Mouse (Mus musculus) layer of hippocampus, postnatal 14 days (tissue): ENCODE results near the gene Tyw5. TPM values are rescaled to one million over a fixed set of nuclear protein-coding genes. Genes with fewer than 3 reads are reported as not detected.

Experiments
- DNase-seq, 2 experiments: peaks; one replicate each; pipeline ENCODE4 v3.0.0; 2021 to 2022; ENCODE audit warnings: low spot score in 2 of 2, mixed read lengths in 1 of 2
- long read RNA-seq, 2 experiments: library from polyadenylated mRNA; stranded (forward); transcript quantifications; one replicate each; pipeline ENCODE4 v2.0.0; 2021
- total RNA-seq, 2 experiments: library from RNA; stranded (reverse); gene quantifications; 2 replicates each; pipeline ENCODE4 v1.2.3; 2021

The Tyw5 gene
- 10 to 100 TPM; 17.3 to 19.3 TPM for total RNA-seq
- long read RNA-seq, experiment 1, partial matches to known transcripts: 1 of 14 reads
- long read RNA-seq, experiment 1, other reads (novel, unspliced or antisense): 3 of 14 reads
- long read RNA-seq, experiment 2, transcript Tyw5-209 (8 exons, 1,847 nt): major isoform, 6 of 22 reads
- long read RNA-seq, experiment 2, transcript Tyw5-202 (7 exons, 1,754 nt): minor isoform, 5 of 22 reads
- long read RNA-seq, experiment 2, transcript Tyw5-201 (8 exons, 1,398 nt): major isoform, 6 of 22 reads
- long read RNA-seq, experiment 2, partial matches to known transcripts: 1 of 22 reads
- long read RNA-seq, experiment 2, other reads (novel, unspliced or antisense): 4 of 22 reads

DNA sequence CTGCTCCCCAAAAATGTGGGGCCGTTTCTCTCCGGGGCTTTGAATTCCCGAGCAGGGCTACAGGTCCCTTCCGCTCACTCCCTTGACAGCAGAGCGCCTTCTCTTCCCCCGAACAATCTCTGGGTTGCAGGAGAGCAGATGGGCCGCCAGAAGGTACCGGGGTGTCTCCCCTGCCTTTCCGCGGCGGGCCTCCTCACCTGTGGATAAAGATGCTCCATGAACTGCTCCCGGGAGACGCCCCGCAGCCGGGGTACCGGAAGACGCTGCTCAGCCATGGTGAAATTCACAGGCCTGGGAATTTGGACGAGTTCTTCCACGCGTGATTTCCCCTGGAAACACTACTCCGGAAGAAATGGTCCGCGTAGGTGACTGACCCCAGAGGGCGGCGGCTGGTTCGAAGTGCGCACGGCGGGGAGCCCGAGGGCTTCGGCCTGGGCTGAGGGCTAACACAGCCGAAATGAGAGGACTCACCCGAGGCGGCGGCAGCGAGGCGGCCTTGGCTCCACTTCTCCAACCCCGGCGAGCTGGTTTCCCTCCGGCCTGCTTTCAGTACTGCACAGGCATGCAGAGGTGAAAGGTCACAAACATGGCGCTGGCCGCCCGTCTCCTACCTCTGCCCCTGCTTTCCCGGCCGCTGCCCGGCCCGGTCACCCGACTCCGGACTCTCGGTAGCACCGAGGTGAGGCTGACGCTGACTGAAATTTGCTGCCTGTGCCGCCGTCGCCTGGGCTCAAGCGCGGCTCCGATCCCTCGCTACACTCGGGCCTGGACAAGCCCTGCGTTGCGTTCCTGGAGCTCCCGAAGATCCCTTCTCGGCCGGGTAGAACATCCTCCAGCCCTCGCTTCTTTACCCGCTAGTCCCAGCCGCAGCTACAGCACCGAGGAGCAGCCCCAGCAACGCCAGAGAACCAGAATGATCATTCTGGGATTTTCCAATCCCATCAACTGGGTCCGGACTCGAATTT, at the start of gene Tyw5, which contains the start of gene Maip1:
Gene Tyw5 (minus strand): TSS at position 915 of the 965 bp plus-strand sequence.
Gene Maip1 (plus strand): TSS at position 142 of the 965 bp plus-strand sequence.
- peak; percentile 86 to 92 for DNase-seq

- DNase-seq: no peak
Measured at GRCm38 (mm10) chr1:57450241-57450640, 43.3 kb upstream of the Tyw5 start.

DNA sequence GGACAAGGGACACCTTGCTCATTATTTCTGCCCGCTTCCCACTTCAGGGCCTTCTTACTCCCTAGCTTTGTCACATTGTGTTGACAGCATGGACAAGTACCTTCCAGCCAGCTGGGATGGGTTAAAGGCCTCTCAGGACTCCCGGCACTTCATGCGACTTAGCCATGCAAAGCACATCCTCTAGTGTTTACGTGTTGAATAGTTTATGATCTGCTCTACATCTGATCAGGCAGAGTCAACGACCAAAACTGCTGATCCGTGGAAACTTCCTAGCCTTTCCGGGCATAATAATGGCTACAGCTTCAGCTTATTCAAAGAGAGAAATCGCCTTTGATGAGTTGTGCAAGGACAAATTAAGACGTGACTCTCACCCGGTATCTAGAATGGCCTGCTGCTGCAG, 38.8 kb upstream of the Tyw5 start:
- DNase-seq: no peak

DNA sequence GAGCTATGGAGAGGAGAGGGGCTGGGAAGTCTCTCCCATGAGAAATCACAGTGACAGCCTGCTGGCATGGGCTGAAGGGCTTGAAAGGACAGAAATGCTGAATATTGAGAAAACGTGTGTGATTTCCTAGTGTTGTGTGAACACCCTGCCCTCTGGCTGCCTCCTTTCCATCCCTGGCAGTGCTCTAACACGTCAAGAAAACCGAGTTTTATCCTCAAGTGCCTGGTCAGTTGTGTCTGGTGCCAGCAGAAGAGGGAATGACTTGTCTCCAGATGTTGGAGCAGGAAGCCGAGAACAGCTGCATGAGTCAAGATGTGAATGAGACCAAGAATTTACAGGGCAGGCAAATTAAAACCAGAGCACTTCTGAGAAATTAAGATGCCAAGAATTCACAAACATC, 33.9 kb upstream of the Tyw5 start:
- no peak for DNase-seq

GRCm38 (mm10) chr1:57439026-57439425, 32.1 kb upstream of the Tyw5 start:
- no peak for DNase-seq

DNA sequence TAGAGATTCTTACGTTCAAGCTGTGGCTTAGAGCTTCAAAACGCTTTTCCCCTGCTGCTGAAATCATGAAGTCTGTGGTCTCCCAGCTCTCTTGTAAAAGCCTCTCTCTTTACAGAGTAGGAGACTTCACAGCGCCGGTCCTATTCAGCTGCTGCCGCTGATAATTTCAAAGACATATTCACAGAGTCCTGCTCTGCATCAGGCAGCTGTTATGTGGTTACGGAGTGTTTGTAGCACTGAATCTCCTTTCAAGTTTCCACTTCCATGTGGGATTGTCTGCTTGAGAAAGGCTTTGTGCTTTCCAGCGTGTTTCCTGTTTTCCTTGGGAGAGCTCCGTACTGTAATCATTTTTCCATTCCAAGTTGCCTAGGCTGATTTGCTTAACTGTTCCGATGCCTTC, 30.1 kb upstream of the Tyw5 start:
- peak; percentile 15 to 16 for DNase-seq

- no peak for DNase-seq
Measured at GRCm38 (mm10) chr1:57436408-57436807, 29.5 kb upstream of the Tyw5 start.

DNA sequence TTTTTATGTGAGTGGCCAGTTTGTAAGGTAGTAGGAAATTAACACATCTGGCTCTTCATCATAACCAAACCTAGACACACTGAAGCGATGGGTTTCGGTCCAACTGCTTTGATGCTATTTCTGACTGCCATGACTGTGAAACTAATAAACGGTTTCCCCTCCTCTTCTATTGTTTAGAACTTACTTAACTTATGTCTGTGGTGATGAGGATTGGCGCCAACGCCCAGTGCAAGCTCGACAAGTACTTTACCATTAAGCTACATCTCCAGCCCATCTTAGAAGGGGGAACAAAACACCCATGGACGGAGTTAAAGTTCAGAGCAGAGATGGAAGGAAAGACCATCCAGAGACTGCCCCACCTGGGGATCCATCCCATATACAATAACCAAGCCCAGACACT, 26.2 kb upstream of the Tyw5 start:
- DNase-seq: no peak

DNA sequence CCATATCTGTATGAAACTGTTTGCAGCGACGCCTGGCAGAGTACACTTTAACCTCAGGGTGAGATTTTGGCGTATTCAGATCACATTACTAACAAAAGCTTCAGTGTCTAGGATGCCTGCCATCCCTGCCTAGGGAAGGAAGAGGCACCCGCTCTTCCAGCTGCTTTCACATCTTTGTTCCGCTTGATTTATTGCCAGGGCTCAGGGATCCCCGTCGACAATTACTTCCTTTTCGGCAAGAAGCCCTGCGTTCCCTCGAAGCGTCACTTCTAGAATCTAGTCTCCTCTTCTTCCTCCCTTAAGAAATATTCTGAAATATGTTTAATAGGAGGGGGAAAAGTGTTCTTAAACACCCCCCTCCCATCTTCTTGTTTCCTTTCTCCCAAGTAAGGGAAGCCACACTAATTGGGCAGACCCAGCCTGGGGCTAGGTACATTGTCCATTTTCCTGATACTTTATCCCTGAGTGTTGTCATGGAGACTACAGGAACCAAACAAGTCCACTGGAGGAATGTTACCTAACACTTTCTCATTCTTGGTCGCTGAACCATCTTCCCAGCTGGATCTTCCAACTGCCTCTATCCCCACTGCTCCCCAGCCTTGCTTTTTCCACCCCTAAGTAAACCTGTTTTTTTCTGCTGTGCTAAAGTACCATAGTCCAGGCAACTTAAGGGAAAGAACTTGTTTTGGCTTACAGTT, 23.0 kb upstream of the Tyw5 start:
- no peak for DNase-seq

GRCm38 (mm10) chr1:57428368-57429308, 21.7 kb upstream of the Tyw5 start:
- peak; percentile 94 to 95 for DNase-seq

DNA sequence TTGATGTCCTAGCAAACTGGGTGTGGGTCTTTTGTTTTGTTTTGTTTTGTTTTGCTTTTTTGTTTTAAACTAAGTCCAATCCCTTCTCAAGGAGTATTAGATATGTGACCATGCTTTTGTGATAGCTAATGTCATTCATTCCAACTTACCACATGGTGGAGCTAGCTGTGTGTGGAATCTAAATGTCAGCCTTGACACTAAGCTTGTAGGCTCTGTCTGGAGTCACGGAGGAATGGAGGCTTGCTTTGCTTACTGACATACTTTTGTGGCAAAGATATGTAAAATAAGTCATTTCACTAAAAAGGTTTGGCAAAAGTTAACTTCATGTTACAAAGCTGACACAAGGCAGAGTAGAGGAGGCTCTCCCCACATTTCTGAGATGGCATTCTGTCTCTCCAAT, 16.8 kb upstream of the Tyw5 start:
- DNase-seq: peak in 1 of 2 experiments; percentile 63

- no peak for DNase-seq
Measured at GRCm38 (mm10) chr1:57413397-57413796, 6.5 kb upstream of the Tyw5 start.

DNA sequence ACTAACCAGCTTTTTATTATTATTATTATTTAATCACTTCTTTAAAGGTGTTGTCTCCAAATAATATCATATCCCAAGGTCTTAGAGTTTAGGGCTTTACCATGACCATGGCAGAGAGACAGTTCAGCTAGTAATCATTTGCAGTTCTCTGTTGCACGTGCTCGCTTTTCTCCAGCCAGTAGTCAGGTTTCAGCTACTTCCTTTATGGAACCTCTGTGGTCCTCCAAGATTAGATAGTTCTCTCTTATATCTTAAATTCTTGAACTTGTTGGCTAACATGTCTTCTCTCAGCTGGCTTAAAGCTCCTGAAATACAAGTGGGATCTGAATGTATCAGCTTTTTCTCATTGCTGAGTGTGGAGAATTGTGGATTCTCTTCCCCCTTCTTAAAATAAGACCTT, 2.1 kb upstream of the Tyw5 start:
- no peak for DNase-seq

DNA sequence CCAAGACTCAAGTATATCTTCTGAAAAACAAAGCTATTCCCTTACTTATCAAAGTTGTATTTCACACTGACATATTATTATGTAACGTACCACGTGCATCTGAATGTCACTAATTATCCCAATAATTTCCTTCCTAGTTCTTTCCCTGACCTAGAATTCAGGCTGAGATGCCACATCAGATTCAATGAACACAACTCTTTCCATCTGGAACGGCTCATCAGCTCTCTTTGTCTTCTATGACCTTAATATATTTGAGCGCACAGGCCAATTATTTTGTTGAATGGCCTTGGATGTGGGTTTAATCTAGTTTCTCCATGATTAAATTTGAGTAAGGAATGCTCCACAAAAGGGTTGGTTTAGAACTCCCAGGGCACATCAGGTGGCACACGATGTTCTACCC, 4.8 kb downstream of the Tyw5 start:
- DNase-seq: no peak

- DNase-seq: no peak
Measured at GRCm38 (mm10) chr1:57400877-57401276, 6.0 kb downstream of the Tyw5 start.

GRCm38 (mm10) chr1:57400321-57400720, 6.6 kb downstream of the Tyw5 start:
- DNase-seq: no peak

- DNase-seq: peak in 1 of 2 experiments; percentile 70
Measured at GRCm38 (mm10) chr1:57394051-57394450, 12.8 kb downstream of the Tyw5 start.

- DNase-seq: no peak
Measured at GRCm38 (mm10) chr1:57392417-57392816, 14.5 kb downstream of the Tyw5 start.

DNA sequence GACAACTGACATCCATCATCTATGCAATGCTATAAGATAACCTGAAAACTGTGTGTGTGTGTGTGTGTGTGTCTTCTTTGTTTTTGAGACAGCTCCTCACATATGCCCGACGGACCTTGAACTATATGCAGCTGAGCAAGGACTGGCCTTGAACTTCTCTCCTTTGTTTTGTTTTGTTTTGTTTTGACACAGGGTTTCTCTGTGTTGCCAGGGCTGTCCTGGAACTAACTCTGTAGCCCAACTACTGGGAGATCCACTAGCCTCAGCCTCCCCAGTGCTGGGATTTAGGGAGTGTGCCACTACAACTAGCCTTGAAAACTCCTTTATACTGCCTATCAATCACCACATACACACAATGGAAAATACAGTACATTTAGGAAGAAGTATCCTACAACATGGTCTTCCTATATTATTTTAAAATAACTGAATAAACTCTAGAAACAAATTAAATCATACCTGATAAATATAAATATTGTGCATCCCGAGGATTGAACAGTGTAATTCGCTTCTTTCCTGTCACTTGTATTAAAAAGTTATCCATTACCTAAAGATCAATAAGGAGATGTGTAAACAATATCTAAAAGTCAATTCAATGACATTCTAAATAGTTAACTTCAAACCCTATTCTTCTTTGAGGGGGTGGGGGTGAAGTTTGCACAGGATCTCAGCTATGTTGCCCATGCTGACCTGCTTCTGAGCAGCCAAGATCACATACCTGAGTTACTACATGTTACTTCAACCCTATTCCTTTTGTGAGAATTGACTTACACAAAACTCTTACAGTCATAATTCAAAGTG, 15.7 kb downstream of the Tyw5 start:
- no peak for DNase-seq
